In genomic region chr6:142623351-142623750, GRCm38 (mm10) we compare ENCODE assay signal across 27 mouse cellular contexts. TPM values are rescaled to one million over a fixed set of nuclear protein-coding genes. Genes with fewer than 3 reads are reported as not detected.
DNase-seq lines count a peak whose midpoint lies in the region; ATAC-seq and TF ChIP-seq lines count a peak whose summit lies in the region.
"Had no signal": no experiment of that assay in that cellular context is flagged by ENCODE, and none has a peak within 500 bp of the region (broad histone marks: within the 10 kb centered on the region; RNA-seq: fewer than 3 reads in every experiment).

No protein-coding gene starts in this region.

- no peak overlapping the region for H3K4me2 ChIP-seq in kidney, postnatal 0 days (ENCODE audit: low read length)
- H3K4me2 ChIP-seq: embryonic facial prominence, embryonic 12.5 days; embryonic facial prominence, embryonic 15.5 days; heart, embryonic 12.5 days; heart, embryonic 15.5 days; hindbrain, embryonic 14.5 days had no signal

- no peaks in the 10 kb centered on the region for H3K9me3 ChIP-seq in kidney, postnatal 0 days (replicated peaks; ENCODE audit: low read length)
- H3K9me3 ChIP-seq: embryonic facial prominence, embryonic 12.5 days; embryonic facial prominence, embryonic 15.5 days; heart, embryonic 12.5 days; heart, embryonic 15.5 days had no signal

- no peaks in the 10 kb centered on the region for H3K27me3 ChIP-seq in kidney, adult 2 months (replicated peaks; ENCODE audit: control insufficient read depth, insufficient read depth, low read length)
- no peaks in the 10 kb centered on the region for H3K27me3 ChIP-seq in kidney, postnatal 0 days (ENCODE audit: insufficient read depth, low read length)
- H3K27me3 ChIP-seq: embryonic facial prominence, embryonic 12.5 days; embryonic facial prominence, embryonic 15.5 days; heart, embryonic 12.5 days; heart, embryonic 15.5 days had no signal

- H3K36me3 ChIP-seq in kidney, adult 2 months (ENCODE audit: control insufficient read depth, insufficient read depth, low read length): no peaks in the 10 kb centered on the region
- H3K36me3 ChIP-seq in kidney, postnatal 0 days (ENCODE audit: insufficient read depth, low read length): no peaks in the 10 kb centered on the region; the same call in 1 of the 2 replicates
- H3K36me3 ChIP-seq: embryonic facial prominence, embryonic 12.5 days; embryonic facial prominence, embryonic 15.5 days had no signal

- no peak overlapping the region for H3K27ac ChIP-seq in kidney, adult 2 months (ENCODE audit: insufficient read depth, low read depth, low read length)
- no peak overlapping the region for H3K27ac ChIP-seq in kidney, postnatal 0 days
- H3K27ac ChIP-seq: embryonic facial prominence, embryonic 12.5 days; embryonic facial prominence, embryonic 15.5 days; gastrocnemius, adult 2 months; heart, embryonic 15.5 days; hindbrain, embryonic 14.5 days had no signal

- no peak overlapping the region for H3K4me3 ChIP-seq in kidney, adult 2 months (ENCODE audit: insufficient read depth, low read depth, low read length)
- H3K4me3 ChIP-seq in kidney, postnatal 0 days (replicated peaks; ENCODE audit: low read depth, low read length): no peak overlapping the region
- H3K4me3 ChIP-seq: embryonic facial prominence, embryonic 12.5 days; embryonic facial prominence, embryonic 15.5 days; gastrocnemius, adult 2 months; heart, embryonic 12.5 days; heart, embryonic 15.5 days had no signal

- 0 out of 2 replicates have a peak, but pooled peaks have one; percentile 40 for ATAC-seq in kidney, postnatal 0 days (replicated peaks; ENCODE audit: low FRiP score, low read depth)
- ATAC-seq: activated CD4-positive, CD25-positive, alpha-beta regulatory T cell, adult 4 months; forebrain, embryonic 14.5 days; forebrain, postnatal 0 days had no signal

- no peaks in the 10 kb centered on the region; the same call in 1 of the 2 replicates for H3K4me1 ChIP-seq in kidney, adult 2 months (ENCODE audit: control insufficient read depth, insufficient read depth, low read length)
- H3K4me1 ChIP-seq in kidney, postnatal 0 days (replicated peaks; ENCODE audit: insufficient read depth, low read length): no peaks in the 10 kb centered on the region
- H3K4me1 ChIP-seq: embryonic facial prominence, embryonic 12.5 days; embryonic facial prominence, embryonic 15.5 days; heart, embryonic 12.5 days; heart, embryonic 15.5 days had no signal

- no peak for TF ChIP-seq POLR2A in kidney, adult 2 months (IDR thresholded peaks at IDR 0.05; ENCODE audit: low read depth, low read length)

- no peak overlapping the region for H3K9ac ChIP-seq in kidney, postnatal 0 days (ENCODE audit: low read depth, low read length)
- H3K9ac ChIP-seq: embryonic facial prominence, embryonic 12.5 days; embryonic facial prominence, embryonic 15.5 days; forebrain, postnatal 0 days; heart, embryonic 12.5 days; heart, embryonic 15.5 days; hindbrain, embryonic 14.5 days had no signal

- DNase-seq in heart, adult 11 months: peak; percentile 71
- no peak for DNase-seq in heart, postnatal 25 days (ENCODE audit: low spot score)
- peak; percentile 81 for DNase-seq in kidney, adult 2 months
- DNase-seq in kidney, postnatal 10 days: no peak
- DNase-seq in kidney, postnatal 0 days (ENCODE audit: low spot score): no peak
- peak; percentile 55 to 70 for DNase-seq in kidney, postnatal 36 days
- no peak for DNase-seq in urinary bladder, postnatal 4 days (ENCODE audit: low spot score in 2 of 2)
- DNase-seq in testis, postnatal 10 days (ENCODE audit: low spot score): no peak
- DNase-seq: adrenal gland, postnatal 10 days; adrenal gland, postnatal 36 days; cerebellum, adult 18-20 months; cerebellum, adult 9-10 months; cerebellum, postnatal 14 days; forebrain, postnatal 0 days; gastrocnemius, adult 2 months; gastrocnemius, postnatal 14 days; heart, adult 18-20 months; heart, postnatal 10 days; heart, postnatal 4 days had no signal

- intact Hi-C loops in heart, postnatal 25 days (cut with DNase I): no loop called here

- no peak for TF ChIP-seq CTCF in kidney, adult 2 months (conservative IDR thresholded peaks at IDR 0.05; ENCODE audit: insufficient read depth, insufficient read length, low read depth, low read length)
- TF ChIP-seq CTCF in kidney, postnatal 0 days (IDR thresholded peaks at IDR 0.05; ENCODE audit: low read depth): no peak

- WGBS in kidney, adult 2 months: 47% methylated on average over 6 of the region's 6 CpGs
- 37% methylated on average over 6 of the region's 6 CpGs for whole genome bisulfite sequencing in kidney, postnatal 0 days

RNA-seq across cellular contexts. Expression of gene Kcnj8, which starts 51.9 kb away (rescaled TPM):
- total RNA-seq in heart, postnatal 25 days (2021): 10 to 100 TPM; 26.3 to 32.4 TPM
- 9.4 TPM in 2 replicates for polyA plus RNA-seq in kidney, adult 2 months (2012; rRNA removed)
- polyA plus RNA-seq in kidney, postnatal 0 days (2015; fragmentation: Nextera tagmentation; extraction: Ambion mirVana): 31.1 and 35.9 TPM in 2 replicates
- total RNA-seq: common myeloid progenitor, adult 5-6 weeks had no signal

Comparison
In these comparisons a context has a peak if more than half of its experiments do, and no peak if none do; other contexts are left out.
1. DNase-seq: peak in heart, adult 11 months (single experiment), kidney, adult 2 months (single experiment) and kidney, postnatal 36 days (2 of 2); none in heart, postnatal 25 days (single experiment), kidney, postnatal 10 days (single experiment), kidney, postnatal 0 days (single experiment), urinary bladder, postnatal 4 days (0 of 2) and testis, postnatal 10 days (single experiment).